Mouse (Mus musculus) embryo, embryonic 10 days (tissue): ENCODE measurements at regions not wholly inside any gene's neighbourhood (a gene's known extent, or its start where the extent isn't known, plus 50 kb on each side); places are given as distances from the start of the nearest gene placed in this dataset.

Experiments
- DNase-seq: peaks from one replicate; pipeline ENCODE4 v3.0.0-alpha.2; 2015; ENCODE audit warnings: low spot score

GRCm38 (mm10) chr3:21524426-21524937 is 552.0 kb upstream of the Tbl1xr1 start:
- no peak for DNase-seq

GRCm38 (mm10) chr3:21530862-21531261 is 545.6 kb upstream of the Tbl1xr1 start:
- DNase-seq: peak; percentile 51

DNA sequence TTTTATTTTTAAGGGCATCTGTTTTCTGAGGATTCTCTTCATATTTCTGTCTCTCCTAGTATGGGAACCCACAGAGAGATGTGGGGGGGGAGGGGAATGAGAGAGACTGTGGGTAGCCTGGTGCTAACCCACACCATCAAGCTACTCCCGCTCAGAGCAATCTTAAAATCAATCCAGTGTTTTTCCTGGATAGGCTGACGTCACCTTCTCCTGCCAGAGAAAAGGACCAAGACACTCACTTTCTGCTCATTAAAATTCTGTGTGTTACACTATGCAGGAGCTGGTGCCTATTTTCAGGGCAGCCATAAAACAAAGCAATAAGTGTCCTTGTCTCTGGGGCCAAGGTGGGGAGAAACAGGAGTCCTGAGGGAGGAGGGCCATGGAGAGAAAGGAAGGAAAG is 537.3 kb upstream of the Tbl1xr1 start:
- no peak for DNase-seq

- DNase-seq: no peak
Measured at GRCm38 (mm10) chr3:21544456-21544855, 532.0 kb upstream of the Tbl1xr1 start.

GRCm38 (mm10) chr3:21545156-21545893 is 531.1 kb upstream of the Tbl1xr1 start:
- peak; percentile 38 for DNase-seq

GRCm38 (mm10) chr3:21546411-21546810 is 530.0 kb upstream of the Tbl1xr1 start:
- no peak for DNase-seq

- no peak for DNase-seq
Measured at GRCm38 (mm10) chr3:21549671-21550070, 526.8 kb upstream of the Tbl1xr1 start.

DNA sequence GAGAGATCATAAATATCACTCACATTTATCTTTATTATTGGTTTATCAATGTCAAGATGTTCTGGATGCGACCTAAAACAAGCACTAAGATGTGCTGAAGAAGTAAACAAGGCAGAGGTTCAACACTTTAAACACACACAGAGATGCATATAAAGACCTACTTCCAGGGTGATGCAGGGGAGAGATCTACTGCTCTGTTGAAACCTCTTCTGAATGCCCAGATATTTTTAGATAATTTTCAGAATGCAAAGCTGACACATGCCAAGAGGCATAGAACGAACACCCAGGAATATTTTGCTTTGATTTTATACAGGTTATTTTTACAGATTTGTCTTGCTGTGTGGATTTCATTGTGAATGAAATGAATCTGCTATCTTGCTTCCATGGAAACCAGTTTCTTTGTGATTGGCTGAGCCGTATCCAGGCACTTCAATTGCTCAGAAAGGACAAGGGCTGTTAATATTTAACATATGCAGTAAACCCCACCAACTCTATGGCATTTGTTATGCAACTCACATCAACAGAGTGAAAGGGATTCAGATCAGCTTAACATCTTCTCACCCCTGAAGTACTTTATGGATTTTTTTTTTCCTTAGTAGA is 523.2 kb upstream of the Tbl1xr1 start:
- peak; percentile 18 for DNase-seq

GRCm38 (mm10) chr3:21553859-21554258 is 522.6 kb upstream of the Tbl1xr1 start:
- no peak for DNase-seq

DNA sequence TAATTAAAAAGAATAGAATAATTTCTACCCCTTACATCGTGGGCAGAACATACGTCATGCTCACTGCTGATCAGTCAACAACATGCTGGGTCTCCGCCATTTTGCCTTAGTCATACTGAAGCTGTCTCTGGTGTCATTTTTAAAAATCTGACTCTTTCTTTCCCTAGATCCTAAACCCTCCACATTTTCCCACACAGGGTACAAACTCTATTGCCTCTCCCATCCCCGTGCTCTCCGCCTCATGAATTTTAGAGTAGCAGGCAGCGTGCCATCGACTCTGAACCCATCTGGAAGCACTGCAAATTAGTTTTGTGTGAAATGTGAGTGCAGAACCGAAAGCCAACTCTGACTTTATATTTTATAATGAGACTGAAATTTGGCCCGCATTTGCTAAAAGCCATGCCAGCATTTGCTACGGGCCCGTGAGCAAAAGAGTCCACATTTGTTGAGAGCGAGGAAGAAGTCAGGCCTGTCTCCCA is 518.5 kb upstream of the Tbl1xr1 start:
- no peak for DNase-seq

DNA sequence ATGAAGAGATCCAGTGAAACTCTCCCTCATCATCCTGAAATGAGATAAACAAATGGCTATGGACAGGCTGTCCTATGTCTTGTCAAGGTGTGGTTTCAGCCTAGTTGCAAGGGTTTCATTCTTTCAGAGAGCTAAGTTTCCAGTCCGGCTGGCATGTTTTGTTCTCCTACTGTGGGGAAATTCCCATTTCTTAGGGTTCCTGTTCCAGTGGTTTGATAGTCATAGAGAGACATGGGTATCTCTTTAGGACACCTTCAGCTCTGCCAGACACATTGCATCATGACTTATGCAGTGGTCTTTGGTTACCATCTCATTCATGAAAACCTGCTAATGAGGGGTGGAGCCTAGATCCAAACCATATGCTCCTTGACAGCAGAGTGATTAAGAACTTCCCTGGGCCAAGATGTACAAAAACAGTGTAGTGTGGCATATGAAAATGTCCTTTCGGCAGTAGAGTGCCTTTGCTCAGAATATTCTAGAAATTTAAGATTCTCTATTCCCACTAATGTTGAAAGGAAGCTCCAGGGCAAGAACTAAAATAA is 513.6 kb upstream of the Tbl1xr1 start:
- DNase-seq: no peak

- peak; percentile 9 for DNase-seq
Measured at GRCm38 (mm10) chr3:21563454-21563853, 513.0 kb upstream of the Tbl1xr1 start.

DNA sequence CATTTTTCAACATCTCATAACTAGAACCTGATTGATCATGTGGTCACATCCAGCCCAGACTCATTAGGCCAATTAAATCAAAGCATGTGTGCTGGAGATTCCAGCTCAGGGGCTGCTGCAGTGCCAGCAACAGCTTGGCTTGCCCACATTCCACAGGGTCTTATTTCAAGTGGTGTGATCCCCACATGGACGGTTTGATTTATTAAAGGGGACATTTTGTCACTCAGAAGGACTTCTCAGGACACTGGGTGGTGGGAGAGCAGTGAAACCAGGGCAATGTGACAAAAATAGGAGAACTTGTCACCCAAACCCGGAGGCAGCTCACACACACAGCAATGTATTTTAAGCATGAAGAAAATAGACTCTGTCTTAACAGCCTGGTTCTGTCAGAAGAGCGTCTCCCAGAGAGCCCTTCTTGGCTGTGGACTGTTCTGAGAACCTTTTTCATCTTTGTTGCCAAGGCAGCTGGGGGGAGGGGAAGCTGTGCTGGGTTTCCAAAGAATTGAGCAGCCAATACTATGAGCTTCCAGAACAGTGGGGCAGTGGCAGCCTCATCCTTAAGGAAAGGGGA is 512.2 kb upstream of the Tbl1xr1 start:
- DNase-seq: peak; percentile 74

DNA sequence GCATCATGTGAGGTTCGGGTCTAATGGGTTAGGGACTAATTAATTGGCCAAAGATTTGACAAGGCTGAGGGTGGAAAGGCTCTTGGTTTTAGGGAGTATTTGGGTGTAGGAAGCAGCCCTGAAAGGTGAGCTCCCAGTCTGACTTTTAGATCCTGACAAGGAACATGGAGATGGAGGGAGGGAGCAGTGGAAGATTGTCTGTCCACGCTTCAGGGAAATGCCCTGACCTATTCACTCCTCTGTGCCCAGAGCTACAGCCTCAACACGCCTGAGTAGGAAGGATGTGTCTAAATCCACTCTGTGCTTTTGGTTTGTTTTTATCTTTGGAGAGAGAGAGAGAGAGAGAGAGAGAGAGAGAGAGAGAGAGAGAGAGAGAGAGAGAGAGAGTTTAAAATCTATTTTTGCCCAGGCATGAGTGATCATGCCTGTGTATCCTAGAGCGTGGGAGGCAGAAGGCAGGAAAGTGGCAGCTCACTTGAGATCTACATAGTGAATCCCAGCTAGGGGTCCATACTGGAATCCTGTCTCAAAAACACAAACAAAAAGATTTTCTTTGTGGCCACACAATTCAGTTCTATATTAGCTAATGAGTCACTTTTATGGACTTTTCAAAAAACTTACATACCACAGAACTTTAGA is 511.5 kb upstream of the Tbl1xr1 start:
- DNase-seq: no peak

GRCm38 (mm10) chr3:21569721-21570120 is 506.7 kb upstream of the Tbl1xr1 start:
- no peak for DNase-seq

- no peak for DNase-seq
Measured at GRCm38 (mm10) chr3:21578635-21579034, 497.8 kb upstream of the Tbl1xr1 start.

DNA sequence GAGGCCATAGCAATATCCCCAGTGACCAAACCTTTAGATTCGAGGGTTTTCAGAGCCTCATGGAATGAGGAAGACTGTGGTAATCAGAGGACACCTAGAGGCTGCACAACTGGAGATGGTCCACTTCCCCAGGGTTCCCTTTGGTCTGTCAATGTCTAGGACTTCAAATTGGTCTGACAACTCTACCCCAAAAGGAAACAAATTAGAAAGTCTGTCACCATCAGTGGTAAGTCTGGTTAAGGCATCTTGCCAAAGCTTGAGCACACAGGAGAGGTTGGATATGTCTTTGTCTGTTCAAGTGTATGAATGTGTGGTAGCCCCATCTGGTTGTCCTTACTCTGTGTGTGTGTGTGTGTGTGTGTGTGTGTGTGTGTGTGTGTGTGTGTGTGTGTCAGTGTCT is 494.3 kb upstream of the Tbl1xr1 start:
- DNase-seq: no peak

GRCm38 (mm10) chr3:21585767-21586166 is 490.7 kb upstream of the Tbl1xr1 start:
- no peak for DNase-seq

- no peak for DNase-seq
Measured at GRCm38 (mm10) chr3:21606846-21607245, 469.6 kb upstream of the Tbl1xr1 start.

DNA sequence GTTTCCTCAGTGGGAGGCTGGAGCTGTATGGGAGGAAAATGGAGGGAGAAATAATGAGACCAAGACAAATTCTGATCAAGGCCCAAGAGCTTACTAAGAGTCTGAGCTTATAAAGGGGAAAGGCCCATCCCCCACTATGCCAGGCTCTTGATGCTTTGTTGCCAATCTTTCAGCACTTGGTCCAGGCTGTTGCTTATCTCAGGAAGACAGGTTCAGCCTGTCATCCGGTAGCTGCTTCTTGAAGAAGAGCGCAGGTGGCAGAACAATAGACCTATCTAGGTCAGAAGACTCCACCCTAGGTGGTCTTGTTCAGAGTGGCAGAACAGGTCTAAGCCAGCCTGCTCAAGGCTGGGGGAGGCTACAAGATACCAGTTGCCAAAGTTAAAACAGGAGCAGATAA is 466.2 kb upstream of the Tbl1xr1 start:
- DNase-seq: no peak

DNA sequence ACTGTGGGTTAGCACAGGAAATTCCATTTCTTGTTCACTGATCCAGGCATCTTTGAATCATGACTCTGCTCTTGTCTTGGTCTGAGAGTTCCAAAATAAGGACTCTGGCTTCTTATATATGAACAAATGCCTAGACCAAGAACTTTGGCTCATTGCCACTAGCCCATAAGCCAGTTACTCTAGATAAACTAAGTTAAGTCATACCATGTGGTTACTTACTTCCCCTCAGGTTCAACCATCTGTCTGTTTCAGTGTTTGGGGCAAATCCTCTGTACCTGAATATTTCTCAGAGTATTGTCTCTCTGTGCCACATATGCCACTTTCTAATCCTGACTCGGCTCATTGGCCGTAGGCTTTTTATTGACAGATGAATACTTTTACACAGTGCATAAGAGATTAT is 454.7 kb upstream of the Tbl1xr1 start:
- DNase-seq: no peak

DNA sequence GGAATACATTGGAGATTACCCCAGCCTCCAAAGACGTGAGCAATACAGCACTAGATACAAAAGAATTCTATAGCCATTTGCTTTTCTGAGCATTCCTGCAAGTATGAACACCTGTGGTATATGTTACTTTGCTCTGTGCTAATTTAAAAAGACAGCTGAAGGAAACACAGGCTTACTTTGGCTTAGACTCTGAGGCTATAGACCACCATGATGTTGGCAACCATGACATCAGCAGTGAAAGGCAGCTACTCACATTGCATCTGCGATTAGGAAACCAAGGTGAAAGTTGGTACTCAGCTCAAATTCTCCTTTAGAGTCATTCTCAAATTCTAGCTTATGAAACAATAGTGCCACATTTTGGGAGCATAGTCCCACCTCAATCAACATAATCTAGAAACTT is 451.4 kb upstream of the Tbl1xr1 start:
- DNase-seq: no peak
